Mouse (Mus musculus): ENCODE data around the gene Dcaf7. TPM values are rescaled to one million over a fixed set of nuclear protein-coding genes. Genes with fewer than 3 reads are reported as not detected.
"Not testable (repeated sequence)": the region's sequence is repeated elsewhere in the genome, so short reads cannot be mapped to it uniquely, and the experiment has no call there.

Dcaf7 gene
- polyA plus RNA-seq, 1 experiment from 2014 or later: 122 TPM

- ATAC-seq (ENCODE audit: low FRiP score): no peak
- Histone ChIP-seq H3K27ac (no peak overlapping the region), H3K4me2 (replicated peaks) (no peak overlapping the region), H3K36me3 (no peaks in the 10 kb centered on the region), H3K9ac (no peak overlapping the region), H3K4me1 (peaks cover 24% of the 10 kb centered on the region), H3K4me3 (no peak overlapping the region), H3K9me3 (replicated peaks) (no peaks in the 10 kb centered on the region), H3K27me3 (peaks cover 25% of the 10 kb centered on the region)
- WGBS: 85% methylated on average over 5 of the region's 5 CpGs
Measured at GRCm38 (mm10) chr11:106016440-106016839, 20.2 kb upstream of the Dcaf7 start.

DNA sequence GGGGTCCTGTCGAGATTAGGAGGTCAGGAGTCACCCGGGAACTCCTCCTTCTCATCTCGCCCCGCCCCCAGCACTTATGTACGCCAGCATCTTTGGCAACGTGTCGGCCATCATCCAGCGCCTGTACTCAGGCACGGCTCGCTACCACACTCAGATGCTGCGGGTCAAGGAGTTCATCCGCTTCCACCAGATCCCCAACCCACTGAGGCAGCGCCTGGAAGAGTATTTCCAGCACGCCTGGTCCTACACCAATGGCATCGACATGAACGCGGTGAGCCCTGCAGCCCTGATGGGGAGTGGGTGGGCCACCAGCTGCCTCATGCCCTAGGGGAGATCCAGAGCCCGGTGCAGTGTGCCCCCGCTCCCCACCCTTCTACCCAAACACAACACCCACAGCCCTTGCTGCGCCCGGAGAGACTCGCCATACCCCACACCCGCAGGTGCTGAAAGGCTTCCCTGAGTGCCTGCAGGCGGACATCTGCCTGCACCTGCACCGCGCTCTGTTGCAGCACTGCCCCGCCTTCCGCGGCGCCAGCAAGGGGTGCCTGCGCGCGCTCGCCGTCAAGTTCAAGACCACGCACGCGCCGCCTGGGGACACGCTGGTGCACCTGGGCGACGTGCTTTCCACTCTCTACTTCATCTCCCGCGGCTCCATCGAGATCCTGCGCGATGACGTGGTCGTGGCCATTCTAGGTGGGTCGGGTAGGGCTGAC lies 16.5 kb upstream of the Dcaf7 start:
- no peak overlapping the region for H3K27ac ChIP-seq
- no peaks in the 10 kb centered on the region for H3K9me3 ChIP-seq (replicated peaks)
- H3K4me1 ChIP-seq: peaks cover 14% of the 10 kb centered on the region
- WGBS: under 1% methylated on average over 50 of the region's 50 CpGs
- peak overlapping the region; percentile 40 for H3K4me3 ChIP-seq
- H3K36me3 ChIP-seq: no peaks in the 10 kb centered on the region
- ATAC-seq (ENCODE audit: low FRiP score): peak; percentile 72
- H3K27me3 ChIP-seq: peaks cover 32% of the 10 kb centered on the region
- H3K9ac ChIP-seq: peak overlapping the region; percentile 65; the same call in 1 of the 2 replicates
- peak overlapping the region; percentile 80 for H3K4me2 ChIP-seq (replicated peaks)

DNA sequence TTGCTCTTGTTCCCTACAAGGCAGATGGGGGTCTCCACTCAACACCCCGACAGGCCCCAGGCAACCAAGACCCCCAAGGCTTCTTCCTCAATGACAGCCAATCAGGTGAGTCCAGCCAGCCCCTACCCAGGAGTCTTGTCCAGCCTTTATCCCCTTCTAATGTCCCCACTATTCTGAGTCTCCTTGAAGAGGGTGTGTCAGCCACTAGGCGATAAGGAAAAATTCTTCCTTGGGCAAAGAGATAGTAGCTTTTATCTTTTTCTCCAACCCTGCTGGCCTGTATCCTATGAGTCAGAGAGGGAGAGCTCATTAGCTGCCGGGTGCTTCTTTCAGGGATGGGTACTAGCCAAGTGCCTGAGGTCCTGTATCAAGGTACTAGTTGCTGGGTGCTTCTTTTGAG lies 10.9 kb upstream of the Dcaf7 start:
- Histone ChIP-seq H3K4me1 (0 out of 2 replicates have a peak, but pooled peaks cover 1% of the 10 kb centered on the region), H3K9me3 (replicated peaks) (no peaks in the 10 kb centered on the region), H3K4me2 (replicated peaks) (no peak overlapping the region), H3K36me3 (no peaks in the 10 kb centered on the region), H3K4me3 (no peak overlapping the region), H3K9ac (no peak overlapping the region), H3K27me3 (peaks cover 13% of the 10 kb centered on the region), H3K27ac (no peak overlapping the region)
- 91% methylated on average over 3 of the region's 3 CpGs for WGBS
- no peak for ATAC-seq (ENCODE audit: low FRiP score)

DNA sequence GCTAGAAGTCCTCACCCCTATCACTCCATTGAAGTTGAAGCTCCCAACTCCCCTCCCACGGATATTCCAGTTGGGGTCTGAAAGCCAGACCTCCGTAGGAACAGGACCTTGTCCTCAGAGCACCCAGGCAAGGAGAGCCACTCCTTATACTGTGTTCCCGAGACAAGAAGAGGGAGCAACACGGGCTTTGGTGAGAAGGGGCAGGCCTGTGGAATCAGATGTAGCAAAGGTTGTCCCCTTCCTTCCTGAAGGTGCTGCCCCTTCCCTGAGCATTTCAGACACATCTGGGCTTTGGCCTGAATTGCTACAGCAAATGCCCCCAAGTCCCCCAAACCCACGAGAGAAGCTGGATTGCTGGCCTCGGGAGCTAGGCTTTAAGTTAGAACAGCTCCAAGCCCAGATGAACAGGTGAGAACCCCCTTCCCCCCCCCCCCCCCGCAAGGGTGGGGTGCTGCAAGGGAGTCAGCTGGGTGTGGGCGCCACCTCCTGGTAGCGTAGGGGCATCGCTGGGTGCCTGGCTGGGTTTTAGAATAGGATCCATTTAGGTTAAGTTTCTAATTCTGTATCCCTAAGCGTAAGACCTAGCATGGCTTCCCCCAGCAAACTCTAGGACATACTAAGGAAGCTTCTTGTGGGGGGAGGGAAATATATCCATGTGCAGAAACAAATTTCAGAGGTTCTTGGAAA lies 10.1 kb upstream of the Dcaf7 start:
- Histone ChIP-seq H3K27me3 (peaks cover 5% of the 10 kb centered on the region; the same call in 1 of the 2 replicates), H3K4me2 (replicated peaks) (no peak overlapping the region), H3K27ac (no peak overlapping the region), H3K9ac (no peak overlapping the region), H3K4me1 (no peaks in the 10 kb centered on the region), H3K4me3 (no peak overlapping the region), H3K9me3 (replicated peaks) (no peaks in the 10 kb centered on the region), H3K36me3 (no peaks in the 10 kb centered on the region)
- WGBS: 36% methylated on average over 11 of the region's 11 CpGs
- ATAC-seq (ENCODE audit: low FRiP score): no peak

GRCm38 (mm10) chr11:106027607-106028006 lies 9.1 kb upstream of the Dcaf7 start:
- H3K9ac ChIP-seq: no peak overlapping the region
- no peak overlapping the region for H3K27ac ChIP-seq
- no peaks in the 10 kb centered on the region for H3K36me3 ChIP-seq

GRCm38 (mm10) chr11:106032074-106032473 lies 4.6 kb upstream of the Dcaf7 start:
- H3K9ac ChIP-seq; ATAC-seq (ENCODE audit: low FRiP score); H3K27me3 ChIP-seq; H3K4me1 ChIP-seq; H3K36me3 ChIP-seq; H3K9me3 ChIP-seq (replicated peaks): not testable (repeated sequence)
- Histone ChIP-seq H3K27ac (peak overlapping the region; percentile 76), H3K4me2 (replicated peaks) (peak overlapping the region; percentile 38), H3K4me3 (peak overlapping the region; percentile 35)
- 38% methylated on average over 14 of the region's 25 CpGs for WGBS

More at GRCm38 (mm10) chr11:106027607-106028006, 9.1 kb upstream of the Dcaf7 start:
- Histone ChIP-seq H3K4me3 (no peak overlapping the region), H3K4me2 (replicated peaks) (no peak overlapping the region), H3K4me1 (no peaks in the 10 kb centered on the region), H3K9me3 (replicated peaks) (no peaks in the 10 kb centered on the region), H3K27me3 (no peaks in the 10 kb centered on the region)
- ATAC-seq (ENCODE audit: low FRiP score): no peak
- 94% methylated on average over 5 of the region's 5 CpGs for WGBS

DNA sequence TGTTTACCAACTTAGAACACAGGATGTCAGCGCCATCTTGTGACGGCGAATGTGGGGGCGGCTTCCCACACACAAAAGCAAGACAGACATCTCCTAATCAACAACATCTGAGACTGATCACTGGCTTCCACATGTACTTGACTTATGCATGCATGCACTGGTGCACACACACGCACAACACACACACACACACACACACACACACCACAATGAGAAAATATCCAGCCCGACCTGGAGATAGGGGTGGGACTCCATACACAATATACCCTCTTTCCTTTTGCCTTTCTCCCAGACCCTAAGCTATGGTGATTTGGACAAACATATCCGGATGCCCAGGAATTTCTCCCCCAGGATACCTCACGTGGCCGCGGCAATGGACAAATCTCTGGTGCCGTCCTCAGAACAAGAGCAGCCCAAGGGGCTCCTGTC lies 3.2 kb upstream of the Dcaf7 start:
- H3K9ac ChIP-seq: peak overlapping the region; percentile 37
- H3K4me3 ChIP-seq: no peak overlapping the region
- H3K27ac ChIP-seq: peak overlapping the region; percentile 62
- ATAC-seq (ENCODE audit: low FRiP score): no peak
- H3K27me3 ChIP-seq: no peaks in the 10 kb centered on the region
- WGBS: 39% methylated on average over 11 of the region's 11 CpGs
- H3K4me2 ChIP-seq (replicated peaks): peak overlapping the region; percentile 40
- H3K36me3 ChIP-seq: no peaks in the 10 kb centered on the region
- no peaks in the 10 kb centered on the region for H3K9me3 ChIP-seq (replicated peaks)
- peaks cover 15% of the 10 kb centered on the region for H3K4me1 ChIP-seq

GRCm38 (mm10) chr11:106034986-106035385 lies 1.7 kb upstream of the Dcaf7 start:
- H3K27ac ChIP-seq: no peak overlapping the region
- no peak overlapping the region for H3K4me3 ChIP-seq
- ATAC-seq (ENCODE audit: low FRiP score): no peak
- WGBS: 86% methylated on average over 9 of the region's 9 CpGs
- no peak overlapping the region for H3K4me2 ChIP-seq (replicated peaks)
- H3K9ac ChIP-seq: no peak overlapping the region
- no peaks in the 10 kb centered on the region for H3K27me3 ChIP-seq
- no peaks in the 10 kb centered on the region for H3K9me3 ChIP-seq (replicated peaks)
- peaks cover 27% of the 10 kb centered on the region for H3K4me1 ChIP-seq
- H3K36me3 ChIP-seq: no peaks in the 10 kb centered on the region

GRCm38 (mm10) chr11:106037418-106037751 lies 713 bp downstream of the Dcaf7 start:
- peak overlapping the region; percentile 93 for H3K9ac ChIP-seq
- no peaks in the 10 kb centered on the region for H3K36me3 ChIP-seq
- peak; percentile 32; the same call in 1 of the 2 replicates for ATAC-seq (ENCODE audit: low FRiP score)
- H3K27me3 ChIP-seq: no peaks in the 10 kb centered on the region
- H3K9me3 ChIP-seq (replicated peaks): no peaks in the 10 kb centered on the region
- peak overlapping the region; percentile 84 for H3K4me2 ChIP-seq (replicated peaks)
- H3K4me3 ChIP-seq: peak overlapping the region; percentile 97
- H3K27ac ChIP-seq: peak overlapping the region; percentile 93
- H3K4me1 ChIP-seq: peaks cover 27% of the 10 kb centered on the region
- under 1% methylated on average over 13 of the region's 13 CpGs for WGBS

DNA sequence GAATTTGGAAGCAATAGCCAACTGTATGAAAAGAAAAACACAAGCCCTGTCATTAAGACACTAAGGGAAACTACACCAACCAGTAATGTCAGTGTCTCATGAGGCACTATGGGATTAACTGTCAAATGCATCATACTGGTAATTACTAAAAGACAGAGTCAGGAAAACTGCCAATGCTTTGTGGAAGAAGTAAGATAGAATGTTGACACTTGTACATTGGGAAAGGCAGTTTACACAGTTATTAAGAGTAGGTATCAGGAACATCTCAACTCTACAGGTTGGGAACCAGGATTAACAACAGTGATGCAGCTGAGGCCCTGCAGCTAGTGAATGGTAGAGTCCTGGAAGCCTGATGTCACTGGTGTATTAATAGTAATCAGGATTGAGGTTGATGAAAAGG lies 7.7 kb downstream of the Dcaf7 start:
- no peaks in the 10 kb centered on the region for H3K9me3 ChIP-seq (replicated peaks)
- ATAC-seq (ENCODE audit: low FRiP score): no peak
- no peaks in the 10 kb centered on the region for H3K27me3 ChIP-seq
- no peak overlapping the region for H3K4me2 ChIP-seq (replicated peaks)
- H3K4me3 ChIP-seq: no peak overlapping the region
- H3K36me3 ChIP-seq: peaks cover 28% of the 10 kb centered on the region
- no peak overlapping the region for H3K9ac ChIP-seq
- peaks cover 3% of the 10 kb centered on the region; the same call in 1 of the 2 replicates for H3K4me1 ChIP-seq
- H3K27ac ChIP-seq: no peak overlapping the region

GRCm38 (mm10) chr11:106045256-106045655 lies 8.6 kb downstream of the Dcaf7 start:
- H3K4me3 ChIP-seq: no peak overlapping the region
- no peak overlapping the region for H3K4me2 ChIP-seq (replicated peaks)
- ATAC-seq (ENCODE audit: low FRiP score): no peak
- no peak overlapping the region for H3K9ac ChIP-seq
- H3K27me3 ChIP-seq: no peaks in the 10 kb centered on the region
- no peaks in the 10 kb centered on the region for H3K4me1 ChIP-seq
- H3K27ac ChIP-seq: no peak overlapping the region
- peaks cover 36% of the 10 kb centered on the region for H3K36me3 ChIP-seq
- WGBS: 93% methylated on average over 1 of the region's 1 CpGs
- H3K9me3 ChIP-seq (replicated peaks): no peaks in the 10 kb centered on the region

DNA sequence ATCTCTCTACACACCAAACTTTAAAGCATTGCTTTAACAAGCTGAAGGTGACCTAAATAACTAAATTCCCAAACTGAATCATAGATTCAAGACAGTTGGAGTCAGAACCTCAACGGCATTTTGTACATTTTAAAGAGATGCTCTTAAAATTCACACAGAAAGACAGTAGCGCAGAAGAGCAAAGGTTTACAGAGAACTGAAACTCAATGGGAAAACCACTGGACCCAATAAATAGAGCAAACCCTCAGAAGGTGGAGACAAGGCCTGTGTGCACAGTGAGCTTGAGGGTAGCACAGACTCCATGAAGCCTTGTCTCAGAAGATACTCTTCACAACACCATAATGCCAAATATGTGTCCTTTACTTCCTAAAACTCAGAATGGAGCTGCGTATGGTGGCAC lies 9.1 kb downstream of the Dcaf7 start:
- ATAC-seq (ENCODE audit: low FRiP score): no peak
- WGBS: 99% methylated on average over 3 of the region's 3 CpGs
- Histone ChIP-seq H3K4me3 (no peak overlapping the region), H3K4me1 (no peaks in the 10 kb centered on the region), H3K36me3 (peaks cover 39% of the 10 kb centered on the region), H3K4me2 (replicated peaks) (no peak overlapping the region), H3K27ac (no peak overlapping the region), H3K9me3 (replicated peaks) (no peaks in the 10 kb centered on the region), H3K9ac (no peak overlapping the region), H3K27me3 (no peaks in the 10 kb centered on the region)

- no peak overlapping the region for H3K27ac ChIP-seq
- H3K4me3 ChIP-seq: no peak overlapping the region
- no peaks in the 10 kb centered on the region for H3K27me3 ChIP-seq
- peaks cover 47% of the 10 kb centered on the region for H3K36me3 ChIP-seq
- H3K9ac ChIP-seq: no peak overlapping the region
- no peak for ATAC-seq (ENCODE audit: low FRiP score)
- H3K4me1 ChIP-seq: no peaks in the 10 kb centered on the region
- WGBS: 90% methylated on average over 9 of the region's 9 CpGs
- no peaks in the 10 kb centered on the region for H3K9me3 ChIP-seq (replicated peaks)
- H3K4me2 ChIP-seq (replicated peaks): no peak overlapping the region
Measured at GRCm38 (mm10) chr11:106046584-106046983, 9.9 kb downstream of the Dcaf7 start.

Data from hindbrain, embryonic 12.5 days (tissue).